Mouse (Mus musculus) right cerebral cortex, postnatal 36 days (tissue): ENCODE data around the gene Parl.
A peak's percentile ranks its signal among the peaks of the same experiment; 100 is the strongest.

Experiments used
- DNase-seq, 2 experiments: peaks; one replicate each; pipeline ENCODE4 v3.0.0; 2022; ENCODE audit warnings: low spot score in 2 of 2, mixed read lengths in 1 of 2

The Parl gene

DNA sequence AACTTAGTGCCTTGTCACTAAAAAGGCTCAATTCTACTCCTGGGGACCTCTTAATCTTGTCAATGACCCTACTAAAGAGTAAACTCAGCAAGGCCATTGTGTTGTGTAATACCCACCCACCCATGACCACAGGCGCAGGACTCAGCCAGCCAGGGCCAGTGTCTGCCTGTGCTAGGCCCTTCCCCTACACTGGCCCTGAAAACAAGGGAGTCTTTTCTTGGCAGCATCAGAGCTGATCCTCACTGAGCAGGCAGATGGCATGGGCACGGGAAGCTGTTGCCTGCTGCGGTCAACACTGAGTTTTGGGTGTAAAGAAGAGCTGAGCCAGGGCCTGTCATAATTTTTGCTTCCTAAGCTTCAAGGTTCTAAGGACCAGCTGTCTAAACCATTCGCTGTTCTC, 64.8 kb downstream of the Parl start:
- DNase-seq, result peak; percentile 46 to 47

DNA sequence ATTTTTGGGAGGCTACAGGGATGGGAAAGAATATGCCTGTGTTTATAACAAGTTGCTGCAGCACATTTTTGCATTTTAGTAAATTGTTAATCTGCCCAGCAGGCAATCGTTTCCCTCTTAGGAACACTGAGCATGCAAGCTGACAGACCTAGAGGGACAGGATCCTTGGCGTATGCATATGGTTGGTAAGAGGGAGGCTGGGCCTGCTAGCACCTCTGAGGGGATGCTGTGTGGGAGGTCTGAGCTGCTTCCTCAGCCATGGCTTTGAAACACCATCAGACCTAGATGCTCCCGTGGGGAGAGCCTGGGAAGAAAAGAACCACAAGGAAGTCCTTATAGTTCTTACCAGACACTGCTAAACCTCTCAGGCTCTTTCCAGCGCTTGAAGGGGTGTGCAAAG, 67.8 kb downstream of the Parl start:
- no peak for DNase-seq
